Mouse (Mus musculus): Measurements from ENCODE around the gene Ttll12. TPM values are rescaled to one million over a fixed set of nuclear protein-coding genes. Genes with fewer than 3 reads are reported as not detected.
A peak's percentile ranks its signal among the peaks of the same experiment; 100 is the strongest.

Gene Ttll12
- polyA plus RNA-seq, 1 experiment from 2014 or later, result 19.8 TPM

GRCm38 (mm10) chr15:83530233-83530632, 64.7 kb downstream of the Ttll12 start:
- H3K4me1 ChIP-seq (ENCODE audit: control insufficient read depth in 2 of 2, insufficient read depth in 2 of 2, low read length in 2 of 2), result peaks cover 38 to 61% of the 10 kb centered on the region in 2 experiments

GRCm38 (mm10) chr15:83529765-83530164, 65.2 kb downstream of the Ttll12 start:
- 65% methylated on average over 5 of the region's 5 CpGs for WGBS
- Histone ChIP-seq H3K36me3 (ENCODE audit: control insufficient read depth, insufficient read depth, low read length) (peaks cover 23% of the 10 kb centered on the region), H3K4me2 (ENCODE audit: low read length) (peak overlapping the region; percentile 71), H3K4me1 (ENCODE audit: control insufficient read depth in 2 of 2, insufficient read depth in 2 of 2, low read length in 2 of 2) (peaks cover 38 to 61% of the 10 kb centered on the region in 2 experiments), H3K9ac (ENCODE audit: low read length) (no peak overlapping the region), H3K27ac (replicated peaks in 1 of 2; ENCODE audit: control insufficient read depth in 1 of 2, insufficient read depth in 1 of 2, low read depth in 2 of 2, low read length in 2 of 2) (peak overlapping the region; percentile 4 to 59; a peak in 3 of 4 replicates), H3K4me3 (ENCODE audit: control insufficient read depth in 1 of 2, insufficient read depth in 1 of 2, low read depth in 1 of 2, low read length in 2 of 2) (no peak overlapping the region), H3K9me3 (ENCODE audit: control insufficient read depth, low read length) (no peaks in the 10 kb centered on the region), H3K27me3 (ENCODE audit: control insufficient read depth, insufficient read depth, low read length) (no peaks in the 10 kb centered on the region)
- ATAC-seq (ENCODE audit: insufficient number of reproducible peaks, insufficient read depth, low FRiP score, low read depth), result no peak

More at GRCm38 (mm10) chr15:83530233-83530632, 64.7 kb downstream of the Ttll12 start:
- Histone ChIP-seq H3K4me3 (ENCODE audit: control insufficient read depth in 1 of 2, insufficient read depth in 1 of 2, low read depth in 1 of 2, low read length in 2 of 2) (no peak overlapping the region), H3K9ac (ENCODE audit: low read length) (no peak overlapping the region), H3K36me3 (ENCODE audit: control insufficient read depth, insufficient read depth, low read length) (peaks cover 23% of the 10 kb centered on the region), H3K4me2 (ENCODE audit: low read length) (peak overlapping the region; percentile 71; the same call in 1 of the 2 replicates), H3K9me3 (ENCODE audit: control insufficient read depth, low read length) (no peaks in the 10 kb centered on the region), H3K27me3 (ENCODE audit: control insufficient read depth, insufficient read depth, low read length) (no peaks in the 10 kb centered on the region), H3K27ac (replicated peaks in 1 of 2; ENCODE audit: control insufficient read depth in 1 of 2, insufficient read depth in 1 of 2, low read depth in 2 of 2, low read length in 2 of 2) (peak overlapping the region; percentile 52 to 59)
- WGBS, result 73% methylated on average over 9 of the region's 9 CpGs
- ATAC-seq (ENCODE audit: insufficient number of reproducible peaks, insufficient read depth, low FRiP score, low read depth), result no peak

- Histone ChIP-seq H3K36me3 (ENCODE audit: control insufficient read depth, insufficient read depth, low read length) (peaks cover 20% of the 10 kb centered on the region), H3K4me2 (ENCODE audit: low read length) (peak overlapping the region; percentile 71), H3K9ac (ENCODE audit: low read length) (no peak overlapping the region), H3K9me3 (ENCODE audit: control insufficient read depth, low read length) (no peaks in the 10 kb centered on the region), H3K27me3 (ENCODE audit: control insufficient read depth, insufficient read depth, low read length) (no peaks in the 10 kb centered on the region), H3K27ac (replicated peaks in 1 of 2; ENCODE audit: control insufficient read depth in 1 of 2, insufficient read depth in 1 of 2, low read depth in 2 of 2, low read length in 2 of 2) (peak overlapping the region in 1 of 2 experiments; percentile 24; a peak in 2 of 4 replicates), H3K4me1 (ENCODE audit: control insufficient read depth in 2 of 2, insufficient read depth in 2 of 2, low read length in 2 of 2) (peaks cover 45 to 61% of the 10 kb centered on the region in 2 experiments), H3K4me3 (ENCODE audit: control insufficient read depth in 1 of 2, insufficient read depth in 1 of 2, low read depth in 1 of 2, low read length in 2 of 2) (no peak overlapping the region)
- ATAC-seq (ENCODE audit: insufficient number of reproducible peaks, insufficient read depth, low FRiP score, low read depth), result no peak
- WGBS, result 34% methylated on average over 4 of the region's 4 CpGs
These were observed 66.1 kb downstream of the Ttll12 start for GRCm38 (mm10) chr15:83528892-83529291.

GRCm38 (mm10) chr15:83527747-83528146, 67.2 kb downstream of the Ttll12 start:
- no peak overlapping the region for H3K27ac ChIP-seq (replicated peaks in 1 of 2; ENCODE audit: control insufficient read depth in 1 of 2, insufficient read depth in 1 of 2, low read depth in 2 of 2, low read length in 2 of 2)
- 57% methylated on average over 2 of the region's 2 CpGs for WGBS
- H3K4me1 ChIP-seq (ENCODE audit: control insufficient read depth in 2 of 2, insufficient read depth in 2 of 2, low read length in 2 of 2), result peaks cover 52 to 68% of the 10 kb centered on the region in 2 experiments

GRCm38 (mm10) chr15:83527092-83527437, 67.9 kb downstream of the Ttll12 start:
- 1% methylated on average over 26 of the region's 26 CpGs for WGBS
- H3K4me1 ChIP-seq (ENCODE audit: control insufficient read depth in 2 of 2, insufficient read depth in 2 of 2, low read length in 2 of 2), result peaks cover 55 to 74% of the 10 kb centered on the region in 2 experiments

More at GRCm38 (mm10) chr15:83527747-83528146, 67.2 kb downstream of the Ttll12 start:
- Histone ChIP-seq H3K36me3 (ENCODE audit: control insufficient read depth, insufficient read depth, low read length) (peaks cover 19% of the 10 kb centered on the region), H3K4me2 (ENCODE audit: low read length) (peak overlapping the region; percentile 71), H3K9ac (ENCODE audit: low read length) (peak overlapping the region; percentile 77), H3K27me3 (ENCODE audit: control insufficient read depth, insufficient read depth, low read length) (no peaks in the 10 kb centered on the region), H3K9me3 (ENCODE audit: control insufficient read depth, low read length) (no peaks in the 10 kb centered on the region), H3K4me3 (ENCODE audit: control insufficient read depth in 1 of 2, insufficient read depth in 1 of 2, low read depth in 1 of 2, low read length in 2 of 2) (peak overlapping the region; percentile 69 to 71)
- no peak for ATAC-seq (ENCODE audit: insufficient number of reproducible peaks, insufficient read depth, low FRiP score, low read depth)

GRCm38 (mm10) chr15:83526424-83527091, 68.4 kb downstream of the Ttll12 start, which contains the start of gene Bik:
Gene Bik, plus strand, starts transcription at chr15:83526862.
- under 1% methylated on average over 42 of the region's 45 CpGs for WGBS
- Histone ChIP-seq H3K9ac (ENCODE audit: low read length) (peak within 1 kb of the TSS; percentile 77), H3K36me3 (ENCODE audit: control insufficient read depth, insufficient read depth, low read length) (peaks cover 12% of the 10 kb centered on the region), H3K4me3 (ENCODE audit: control insufficient read depth in 1 of 2, insufficient read depth in 1 of 2, low read depth in 1 of 2, low read length in 2 of 2) (peak within 1 kb of the TSS; percentile 69 to 71), H3K27me3 (ENCODE audit: control insufficient read depth, insufficient read depth, low read length) (no peaks in the 10 kb centered on the region), H3K4me2 (ENCODE audit: low read length) (peak within 1 kb of the TSS; percentile 71), H3K27ac (replicated peaks in 1 of 2; ENCODE audit: control insufficient read depth in 1 of 2, insufficient read depth in 1 of 2, low read depth in 2 of 2, low read length in 2 of 2) (peak within 1 kb of the TSS; percentile 43 to 58), H3K4me1 (ENCODE audit: control insufficient read depth in 2 of 2, insufficient read depth in 2 of 2, low read length in 2 of 2) (peaks cover 57 to 78% of the 10 kb centered on the region in 2 experiments), H3K9me3 (ENCODE audit: control insufficient read depth, low read length) (no peaks in the 10 kb centered on the region)
- peak; percentile 31 for ATAC-seq (ENCODE audit: insufficient number of reproducible peaks, insufficient read depth, low FRiP score, low read depth)

More at GRCm38 (mm10) chr15:83527092-83527437, 67.9 kb downstream of the Ttll12 start:
- Histone ChIP-seq H3K27ac (replicated peaks in 1 of 2; ENCODE audit: control insufficient read depth in 1 of 2, insufficient read depth in 1 of 2, low read depth in 2 of 2, low read length in 2 of 2) (peak overlapping the region; percentile 43 to 58), H3K27me3 (ENCODE audit: control insufficient read depth, insufficient read depth, low read length) (no peaks in the 10 kb centered on the region), H3K9ac (ENCODE audit: low read length) (peak overlapping the region; percentile 77), H3K4me2 (ENCODE audit: low read length) (peak overlapping the region; percentile 71), H3K36me3 (ENCODE audit: control insufficient read depth, insufficient read depth, low read length) (peaks cover 17% of the 10 kb centered on the region), H3K9me3 (ENCODE audit: control insufficient read depth, low read length) (no peaks in the 10 kb centered on the region), H3K4me3 (ENCODE audit: control insufficient read depth in 1 of 2, insufficient read depth in 1 of 2, low read depth in 1 of 2, low read length in 2 of 2) (peak overlapping the region; percentile 69 to 71)
- no peak for ATAC-seq (ENCODE audit: insufficient number of reproducible peaks, insufficient read depth, low FRiP score, low read depth)
